Mouse (Mus musculus) heart, adult 8-10 months (tissue): ENCODE measurements around the gene Gas2. TPM values are rescaled to one million over a fixed set of nuclear protein-coding genes. Genes with fewer than 3 reads are reported as not detected.
A peak's percentile ranks its signal among the peaks of the same experiment; 100 is the strongest.

Experiments
- DNase-seq: peaks from one replicate; pipeline ENCODE4 v3.0.0; 2022; ENCODE audit warnings: low spot score
- total RNA-seq, 4 experiments: library from RNA; stranded (reverse); gene quantifications; 2 replicates each; pipeline ENCODE4 v1.2.4; 2022

Gas2 gene
- total RNA-seq, 4 experiments from 2014 or later: 3.2 to 4.7 (median 4.4) TPM

DNA sequence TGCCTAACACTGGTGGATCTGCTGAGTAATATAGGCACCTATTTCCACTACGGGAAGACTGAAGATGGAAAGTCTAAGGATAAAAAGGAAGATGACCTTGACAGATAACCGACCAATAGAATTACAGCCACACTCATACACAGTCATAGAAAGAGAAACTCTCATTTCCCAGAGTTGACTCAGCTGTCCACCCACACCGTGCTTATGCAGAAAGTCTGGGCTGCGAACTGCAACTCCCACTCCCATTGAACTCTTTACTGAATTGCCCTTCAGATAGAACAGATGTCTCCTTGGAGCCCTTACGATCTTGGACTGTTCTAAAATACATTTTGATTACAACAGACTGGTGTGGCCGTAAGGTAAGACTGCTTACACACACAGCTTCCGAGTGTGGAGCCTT is 102.9 kb downstream of the Gas2 start:
- DNase-seq: no peak

DNA sequence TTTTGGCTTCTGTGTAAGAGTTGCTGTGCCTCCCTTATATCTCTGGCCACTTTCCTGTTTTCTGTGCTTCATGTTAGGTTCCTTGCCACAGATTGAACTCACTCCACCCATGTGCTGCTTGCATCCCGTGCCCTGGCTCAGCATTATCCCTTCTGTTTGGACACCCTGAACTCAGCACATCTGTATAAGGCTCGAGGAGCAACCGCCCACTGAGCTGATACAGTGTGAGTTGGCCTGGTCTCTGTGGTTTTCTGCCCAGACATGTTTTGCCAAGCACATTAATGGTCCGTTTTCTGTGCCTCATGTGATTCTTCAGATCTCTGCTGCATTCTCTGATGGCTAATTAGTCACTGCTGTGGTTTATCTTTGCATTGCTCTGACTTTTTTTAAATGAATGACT is 105.8 kb downstream of the Gas2 start:
- no peak for DNase-seq

DNA sequence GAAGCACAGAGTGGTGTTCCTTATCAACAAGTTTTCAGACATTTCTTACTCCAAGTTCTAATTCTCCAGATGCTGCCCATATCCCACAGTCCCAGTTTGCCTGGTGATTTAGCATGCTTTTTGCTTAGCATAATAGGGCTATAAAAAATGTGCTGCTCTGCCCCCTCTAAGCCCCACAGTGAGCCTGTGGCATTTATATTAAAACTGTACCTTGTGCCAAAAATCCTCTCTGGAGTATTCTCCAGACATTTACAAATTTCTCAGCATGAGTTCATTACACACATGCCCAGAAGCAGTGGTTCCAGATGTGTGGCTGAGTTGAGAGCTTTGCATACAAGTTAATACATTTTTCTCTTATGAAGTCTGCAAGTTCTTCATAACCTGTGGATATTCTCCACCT is 107.6 kb downstream of the Gas2 start:
- DNase-seq: no peak

DNA sequence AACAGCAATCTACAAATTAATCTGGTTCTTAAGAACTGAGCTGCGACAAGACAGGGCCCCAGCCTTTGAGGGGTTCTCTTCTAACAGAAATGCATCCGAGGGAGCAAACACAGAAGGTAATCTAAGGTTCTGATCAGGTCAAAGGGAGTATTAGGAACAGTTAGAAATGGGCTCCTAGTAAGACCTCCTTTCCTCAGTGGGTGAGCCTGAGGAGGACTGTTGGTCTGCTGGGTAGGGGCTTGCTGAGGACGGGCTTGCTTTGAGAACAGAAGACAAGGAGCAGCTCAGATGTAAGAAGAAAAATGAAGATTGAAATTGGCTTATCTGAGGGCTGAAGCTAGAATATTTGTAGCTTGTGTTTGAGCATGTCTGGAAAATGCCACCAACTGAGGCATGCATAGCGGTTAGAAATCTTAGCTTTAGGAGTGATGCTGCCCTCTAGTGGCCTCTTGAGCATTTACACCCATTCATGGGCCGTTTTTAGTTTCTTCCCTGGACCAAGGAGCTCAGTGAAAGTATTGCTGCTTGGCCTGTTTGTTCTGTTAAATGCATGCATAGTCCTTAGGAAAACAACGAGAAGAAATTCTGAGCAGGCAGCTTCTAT is 110.5 kb downstream of the Gas2 start:
- peak; percentile 11 for DNase-seq

DNA sequence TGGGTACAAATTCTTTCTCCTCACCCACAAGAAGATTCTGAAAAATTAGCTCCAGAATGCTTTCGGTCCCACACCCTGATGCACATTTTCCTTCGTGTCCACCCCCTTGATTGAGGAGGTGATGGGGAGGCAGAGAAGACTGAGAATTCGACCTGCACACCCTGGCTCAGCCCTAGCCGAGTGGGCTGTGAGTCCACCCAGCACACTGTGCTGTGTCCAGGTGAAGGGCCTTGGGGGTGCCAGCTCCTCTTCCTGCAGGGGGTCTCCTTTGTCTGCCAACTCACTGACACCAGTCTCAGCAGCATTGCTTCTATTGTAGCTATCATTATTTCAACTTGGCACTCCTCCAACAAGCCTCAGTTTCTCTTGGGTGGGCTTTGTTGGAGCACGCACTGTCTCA is 111.3 kb downstream of the Gas2 start:
- no peak for DNase-seq

DNA sequence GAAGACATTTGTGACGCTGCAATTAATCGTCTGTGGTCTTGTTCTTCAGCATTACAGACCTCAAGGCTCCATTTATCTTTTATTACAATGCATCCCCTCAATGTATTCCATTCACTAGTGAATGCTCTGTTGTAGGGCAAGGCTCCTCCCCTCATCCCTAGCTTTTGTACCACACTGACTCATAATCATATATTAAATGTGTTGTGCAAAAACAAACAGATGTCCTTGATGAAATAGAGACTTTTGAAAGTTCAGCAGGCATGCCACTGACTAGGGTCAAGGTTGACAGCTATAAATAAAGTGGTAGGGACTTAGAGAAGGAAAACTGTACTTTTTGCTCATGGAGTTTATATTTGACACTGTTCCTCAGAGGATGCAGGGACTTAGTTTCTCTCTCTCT is 111.7 kb downstream of the Gas2 start:
- no peak for DNase-seq

DNA sequence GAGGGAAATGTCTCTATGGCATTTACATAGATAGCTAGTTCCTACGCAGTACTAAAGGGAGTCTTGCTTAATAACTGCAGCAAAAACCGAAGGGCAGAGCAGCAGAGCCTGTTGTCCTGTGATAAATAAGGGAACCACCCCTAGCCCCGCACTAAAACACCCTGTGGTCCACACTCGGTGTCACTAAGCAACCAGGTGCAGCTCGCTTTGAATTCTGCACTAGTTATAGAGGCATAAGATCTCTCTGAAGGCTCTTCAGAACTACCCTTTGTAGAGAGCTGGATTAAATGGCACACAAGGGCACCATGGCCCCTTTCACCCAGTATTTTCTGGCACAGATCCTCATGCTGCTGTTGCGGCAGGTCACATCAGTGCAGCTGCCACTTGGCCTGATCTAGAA is 113.4 kb downstream of the Gas2 start:
- DNase-seq: no peak

DNA sequence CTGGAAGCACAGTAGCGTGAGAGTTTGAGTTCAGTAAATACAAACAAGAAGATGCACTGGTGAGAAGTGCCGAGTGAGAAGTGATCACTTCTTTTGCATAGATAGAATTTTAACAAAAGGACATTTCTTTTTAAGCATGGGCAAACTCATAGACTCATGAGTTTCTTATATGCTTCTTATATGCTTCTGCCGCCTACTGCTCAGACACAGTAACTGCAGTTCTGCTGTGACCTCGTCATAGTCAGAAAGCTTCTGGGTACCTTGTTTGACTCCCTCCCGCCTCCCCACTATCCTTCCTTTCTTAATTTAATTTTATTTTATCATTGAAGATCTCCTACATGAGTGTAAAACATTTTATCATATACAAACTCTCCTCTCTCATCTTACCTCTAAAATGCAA is 117.5 kb downstream of the Gas2 start:
- peak; percentile 5 for DNase-seq

DNA sequence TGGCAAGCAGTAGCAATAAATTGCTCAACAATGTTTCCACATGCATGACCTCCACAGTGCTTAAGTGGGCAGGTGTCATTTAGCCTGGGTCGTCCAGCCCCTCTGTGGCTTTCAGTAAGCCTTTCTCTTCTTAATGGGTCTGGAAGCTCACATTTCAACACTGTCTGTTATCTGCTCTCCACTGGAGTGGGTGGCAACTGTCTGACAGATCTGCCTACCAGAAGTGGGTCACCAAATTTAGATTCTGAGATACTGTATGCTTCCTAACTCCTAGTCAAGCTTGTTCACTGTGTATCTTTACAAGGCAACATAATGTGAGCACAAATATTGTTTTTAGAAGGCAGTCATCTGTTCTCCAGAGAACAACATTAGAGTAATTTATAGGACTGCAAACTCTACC is 120.5 kb downstream of the Gas2 start:
- DNase-seq: no peak

DNA sequence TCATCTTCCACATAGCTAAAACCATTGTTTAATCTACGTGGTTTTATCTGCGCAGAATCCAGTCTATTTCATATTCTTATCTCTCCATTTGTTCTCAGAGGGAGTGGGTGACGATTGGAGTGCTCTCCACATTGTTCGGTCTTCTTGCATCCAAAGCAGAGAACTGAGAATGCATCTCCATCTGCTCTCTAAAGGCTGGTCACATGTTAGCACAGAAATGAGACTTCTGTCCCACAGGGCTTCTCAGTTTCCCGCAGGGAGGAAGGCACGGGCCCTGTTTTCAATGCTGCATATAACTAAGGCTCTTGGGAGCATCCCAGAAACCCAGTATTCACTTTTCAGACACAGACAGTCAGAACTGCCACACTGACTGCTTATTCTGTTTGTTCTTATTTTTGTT is 123.9 kb downstream of the Gas2 start:
- no peak for DNase-seq

DNA sequence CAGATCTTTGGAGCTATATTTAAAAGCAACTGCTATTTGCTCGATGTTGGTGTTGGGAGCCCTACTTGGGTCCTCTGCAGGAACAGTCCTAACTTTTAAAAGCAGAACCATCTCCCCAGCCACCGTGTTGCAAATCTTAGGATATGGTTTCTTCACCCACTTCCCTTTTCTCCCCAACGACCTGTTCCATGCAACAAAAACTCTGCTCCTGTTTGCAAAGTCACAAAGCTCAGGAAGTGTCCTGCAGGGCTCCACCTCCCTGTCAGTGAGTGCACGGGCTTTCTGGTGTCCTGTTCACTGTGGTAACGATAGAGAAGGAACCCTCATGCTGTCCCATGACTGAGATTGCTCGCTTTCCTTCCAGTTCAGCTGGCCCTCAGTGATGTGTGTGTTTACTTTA is 125.1 kb downstream of the Gas2 start:
- no peak for DNase-seq

DNA sequence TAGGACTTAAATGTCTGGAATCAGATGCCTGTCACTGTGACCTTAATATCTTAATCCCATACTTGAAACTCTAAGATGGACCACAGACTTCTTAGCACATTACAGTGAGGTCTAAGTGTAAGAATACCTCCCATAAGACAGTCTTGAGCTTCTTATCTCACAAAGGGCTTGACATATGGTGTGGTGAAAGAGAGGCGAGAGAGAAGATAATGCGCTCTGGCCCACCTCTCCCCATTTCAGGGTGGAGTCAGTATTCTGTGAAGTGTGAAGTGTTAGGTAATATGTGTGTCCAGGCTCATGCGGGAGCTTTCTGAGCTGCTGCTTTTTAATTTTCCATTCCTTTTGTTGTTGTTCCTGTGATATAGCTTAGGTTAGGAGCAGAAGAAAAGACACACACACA is 129.2 kb downstream of the Gas2 start:
- DNase-seq: no peak

DNA sequence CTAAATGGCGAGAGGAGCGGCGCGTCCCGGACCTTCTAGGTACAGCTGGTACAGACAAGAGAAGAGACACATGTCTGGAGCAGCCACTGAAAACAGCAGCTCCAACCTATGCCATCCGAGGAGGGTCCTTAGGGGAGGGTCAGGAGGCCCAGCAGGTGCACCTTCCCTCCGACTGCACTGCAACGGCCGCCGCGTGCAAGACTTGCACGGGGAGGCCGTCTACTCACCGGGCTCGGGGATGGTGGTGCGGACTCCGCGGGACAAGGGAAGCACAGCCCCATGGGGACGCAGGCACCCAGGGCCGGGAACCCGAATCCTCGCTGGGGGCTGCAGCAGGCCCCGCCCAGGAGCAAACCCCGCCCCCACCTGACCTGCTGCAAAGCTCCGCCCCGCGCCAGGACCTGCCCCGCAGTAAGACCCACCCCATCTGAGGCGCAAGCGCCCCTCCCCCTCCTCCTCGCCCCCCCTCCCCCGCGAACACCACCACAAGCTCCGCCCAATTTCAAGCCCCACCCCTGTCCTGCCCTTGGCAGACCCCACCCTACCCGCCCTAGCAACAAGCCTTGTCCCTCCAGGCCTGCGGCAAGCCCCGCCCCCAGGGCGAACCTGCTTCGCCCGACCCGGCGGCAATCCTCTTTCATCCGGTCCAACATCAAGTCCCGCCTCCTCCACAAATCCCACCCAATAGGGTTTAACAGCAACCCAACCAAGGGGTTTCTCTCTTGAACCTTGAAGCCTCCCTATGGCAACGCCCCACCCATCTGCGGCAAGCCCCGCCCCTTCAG is 143.9 kb downstream of the Gas2 start, which contains the start of gene Svip:
Svip (minus strand) TSS at position 508 of the 785 bp plus-strand sequence.
- peak; percentile 88 for DNase-seq

DNA sequence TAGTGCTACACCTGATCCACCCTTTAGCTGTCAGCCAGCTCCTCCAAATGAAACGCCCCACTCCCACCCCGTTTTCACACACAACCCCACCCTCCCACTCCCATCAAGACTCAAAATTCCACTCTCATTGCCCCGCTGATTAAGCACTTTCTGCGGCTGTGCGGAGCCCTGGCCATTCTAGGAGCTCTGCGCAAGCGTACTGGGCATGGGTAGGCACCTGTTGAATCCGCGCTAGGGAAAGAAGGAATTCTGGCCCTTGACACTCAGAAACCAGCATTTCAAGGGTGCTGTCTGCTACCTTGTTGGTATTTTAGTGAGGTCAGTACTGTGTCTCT is 144.4 kb downstream of the Gas2 start:
- no peak for DNase-seq

DNA sequence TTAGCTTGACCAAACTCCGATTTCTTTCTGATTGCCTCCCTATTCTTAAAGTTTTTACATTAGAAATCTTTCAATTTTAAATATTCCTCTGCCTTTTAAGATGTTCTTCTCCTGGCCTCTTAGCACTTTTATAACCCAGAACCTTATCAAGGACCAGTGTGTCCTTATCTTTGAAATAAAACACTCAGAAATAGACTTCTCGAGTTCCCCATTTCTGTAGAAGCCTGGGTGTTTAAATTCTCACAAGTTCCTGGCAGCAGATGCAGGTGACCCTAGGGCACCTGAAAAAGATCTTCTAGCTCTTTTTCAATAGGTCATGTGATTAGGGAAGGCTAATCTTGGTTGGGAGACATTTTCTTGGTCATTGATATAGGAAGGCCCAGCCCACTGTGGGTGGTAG is 145.3 kb downstream of the Gas2 start:
- DNase-seq: no peak

DNA sequence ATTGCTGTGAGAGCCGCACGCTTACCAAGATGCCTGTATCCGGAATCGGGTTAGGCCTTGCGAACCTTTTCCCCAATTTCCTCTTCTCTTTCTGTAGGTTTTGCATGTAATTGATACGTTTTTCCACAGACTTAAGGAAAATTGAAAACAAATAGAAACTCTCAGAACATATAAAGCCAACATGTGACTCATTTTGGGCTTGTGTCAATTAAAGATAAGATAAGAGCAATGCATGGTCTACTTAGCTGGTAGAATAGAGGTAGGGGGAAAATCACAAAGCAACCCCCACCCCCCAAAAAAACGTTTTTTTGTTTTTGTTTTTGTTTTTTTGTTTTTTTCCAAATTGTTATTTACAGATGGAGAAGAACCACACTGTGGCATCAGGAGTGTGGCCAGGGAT is 151.6 kb downstream of the Gas2 start:
- no peak for DNase-seq

DNA sequence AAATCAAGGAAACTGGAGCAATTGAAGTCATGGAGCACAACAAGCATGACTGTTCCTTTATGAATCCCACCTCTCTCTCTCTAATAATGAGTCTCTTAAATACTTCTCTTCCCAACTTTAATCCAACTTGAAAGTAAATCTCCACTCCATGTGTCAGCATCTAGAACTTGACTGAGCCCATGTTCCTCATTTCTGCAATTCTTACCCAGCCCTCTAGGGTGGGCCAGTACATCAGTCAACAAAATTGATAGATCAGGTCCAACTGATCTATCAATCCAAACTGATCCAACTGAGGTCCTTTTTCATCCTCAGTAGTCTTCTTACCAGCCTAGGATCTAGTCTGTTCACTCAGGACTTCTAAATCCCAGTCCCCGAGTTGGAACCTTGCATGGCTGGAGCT is 153.4 kb downstream of the Gas2 start:
- DNase-seq: no peak

DNA sequence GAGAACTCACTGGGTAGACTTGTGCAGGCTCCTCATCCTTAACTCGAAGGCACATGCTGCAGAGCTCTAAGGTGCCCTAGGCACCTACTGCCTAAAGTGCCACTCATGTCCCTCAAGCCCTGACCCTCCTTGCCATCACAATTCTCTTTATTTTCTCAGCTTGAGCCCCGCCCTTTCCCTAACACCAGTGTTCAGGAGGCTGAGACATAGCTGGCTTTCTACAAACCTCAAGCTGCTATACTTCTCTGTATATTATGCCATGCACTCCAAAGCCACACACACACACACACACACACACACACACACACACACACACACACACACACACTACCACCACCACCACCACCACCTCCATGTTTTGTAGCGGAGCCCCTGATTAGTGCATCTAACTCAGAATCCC is 153.8 kb downstream of the Gas2 start, which contains the start of gene 1700015G11Rik:
1700015G11Rik (minus strand) TSS at position 101 of the 400 bp plus-strand sequence.
- DNase-seq: no peak

DNA sequence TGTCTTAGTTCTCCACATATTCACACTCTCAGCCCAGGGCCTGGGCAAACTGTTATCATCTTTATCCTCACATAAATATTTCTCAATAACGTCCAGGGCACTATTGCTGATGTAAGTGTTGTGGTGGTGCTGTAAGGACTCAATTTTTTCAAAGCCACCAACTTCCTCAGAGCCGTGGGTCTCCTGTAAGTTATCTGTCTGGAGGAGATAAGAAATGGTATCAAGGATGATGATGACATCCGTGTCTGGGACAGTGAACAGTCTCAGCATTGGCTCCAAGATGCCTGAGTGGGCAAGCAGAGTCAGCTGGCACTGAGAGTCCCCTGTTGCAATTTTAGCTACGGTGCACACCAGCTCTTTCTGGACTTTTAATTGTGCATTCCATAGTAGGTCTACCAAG is 160.2 kb downstream of the Gas2 start:
- no peak for DNase-seq

DNA sequence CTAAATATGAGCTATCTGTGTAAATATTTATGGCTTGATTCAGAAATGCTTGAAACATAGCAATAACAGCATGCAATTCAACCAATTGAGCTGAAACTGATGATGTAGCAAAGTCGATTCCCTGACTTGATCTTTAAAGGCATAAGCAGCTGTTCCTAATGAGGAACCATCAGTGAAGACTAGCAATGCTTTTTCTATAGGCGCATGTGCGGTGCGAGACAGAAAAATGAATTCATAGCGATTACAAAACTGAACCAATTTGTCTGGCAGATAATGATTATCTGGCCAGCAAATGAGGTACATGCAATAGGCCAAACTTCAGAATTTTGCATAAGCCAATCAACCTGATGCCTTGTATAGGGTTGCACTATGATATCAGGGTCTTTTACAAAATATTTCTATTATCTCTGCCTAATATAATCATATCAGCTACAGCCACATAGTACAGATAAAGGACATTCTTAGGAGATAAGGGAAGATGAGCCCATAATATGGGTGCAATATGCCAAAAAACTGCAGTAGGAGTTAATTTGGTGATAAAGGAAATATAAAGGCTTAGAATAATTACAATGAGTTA is 162.3 kb downstream of the Gas2 start:
- no peak for DNase-seq

DNA sequence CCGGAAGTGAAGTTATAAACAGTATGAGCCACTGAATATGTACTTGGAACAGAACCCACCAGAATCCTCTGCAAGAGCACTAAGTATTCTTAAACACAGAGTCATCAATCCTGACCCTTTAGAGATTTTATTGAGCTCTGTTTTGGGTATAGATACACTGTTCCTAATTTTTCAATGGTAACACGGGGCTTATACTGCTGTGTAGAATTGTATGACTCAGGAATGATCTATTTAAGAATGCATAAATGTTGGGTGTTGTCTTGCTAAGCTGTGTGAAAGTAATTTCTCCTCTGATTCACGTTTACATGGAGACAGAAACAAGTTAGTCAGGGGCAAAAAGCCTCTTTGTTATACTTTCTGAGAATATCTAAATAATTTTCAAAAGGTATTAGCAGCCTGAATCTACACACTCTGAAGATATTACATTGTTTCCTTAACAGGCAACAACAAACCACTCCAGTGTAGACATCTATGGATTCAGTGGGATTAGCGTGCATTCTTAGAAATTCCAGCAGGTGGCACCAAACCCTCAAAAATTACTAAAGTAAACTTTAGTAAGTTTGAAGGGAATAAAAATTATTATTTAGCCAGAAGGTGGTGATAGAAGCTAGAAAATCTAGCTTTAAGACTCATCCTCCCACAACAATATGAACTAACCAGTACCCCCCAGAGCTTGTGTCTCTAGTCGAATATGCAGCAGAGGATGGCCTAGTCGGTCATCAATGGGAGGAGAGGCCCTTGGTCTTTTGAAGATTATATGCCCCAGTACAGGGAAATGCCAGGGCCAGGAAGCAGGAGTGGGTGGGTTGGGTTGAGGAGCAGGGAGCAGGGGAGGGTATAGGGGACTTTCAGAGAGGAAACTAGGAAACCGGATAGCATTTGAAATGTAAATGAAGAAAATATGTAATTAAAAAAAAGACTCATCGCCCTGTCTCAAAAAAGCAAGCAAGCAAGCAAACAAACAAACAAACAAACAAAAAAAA is 176.1 kb downstream of the Gas2 start:
- peak; percentile 6 for DNase-seq
